Mouse (Mus musculus): ENCODE measurements around the gene Wdr25.

GRCm38 (mm10) chr12:109077036-109077435 is 183.6 kb downstream of the Wdr25 start:
- TF ChIP-seq POLR2A (IDR thresholded peaks at IDR 0.05; ENCODE audit: borderline replicate concordance, control insufficient read depth, low read depth, low read length) (no peak), CTCF (IDR thresholded peaks at IDR 0.05; ENCODE audit: control insufficient read depth, insufficient read depth, low read length) (no peak)

All from bone marrow, adult 2 months (tissue).